Mouse (Mus musculus): ENCODE data around the gene Ephx1. TPM values are rescaled to one million over a fixed set of nuclear protein-coding genes. Genes with fewer than 3 reads are reported as not detected.
"Not testable (repeated sequence)": the region's sequence is repeated elsewhere in the genome, so short reads cannot be mapped to it uniquely, and the experiment has no call there.

Gene Ephx1
- polyA plus RNA-seq, 1 experiment from 2014 or later, result 0.87 TPM

- 14% methylated on average over 13 of the region's 13 CpGs for WGBS
- H3K27me3 ChIP-seq (ENCODE audit: control insufficient read depth, insufficient read depth, low read length), result peaks cover 52% of the 10 kb centered on the region
- not testable (repeated sequence) for H3K27ac ChIP-seq (ENCODE audit: low read depth, low read length); DNase-seq (ENCODE audit: low spot score, missing footprints); ATAC-seq (ENCODE audit: low FRiP score); H3K4me2 ChIP-seq; H3K9ac ChIP-seq (ENCODE audit: low read length); H3K9me3 ChIP-seq (ENCODE audit: control insufficient read depth, low read length); H3K4me1 ChIP-seq (ENCODE audit: control insufficient read depth, insufficient read depth, low read length); H3K36me3 ChIP-seq (ENCODE audit: control insufficient read depth, insufficient read depth, low read length); H3K4me3 ChIP-seq (ENCODE audit: low read depth, low read length)
Observed at GRCm38 (mm10) chr1:180937631-180938030, 83.1 kb downstream of the Ephx1 start.

GRCm38 (mm10) chr1:180936610-180937398, 83.9 kb downstream of the Ephx1 start:
- 1% methylated on average over 37 of the region's 41 CpGs for WGBS
- H3K9ac ChIP-seq (ENCODE audit: low read length); H3K4me1 ChIP-seq (ENCODE audit: control insufficient read depth, insufficient read depth, low read length); H3K27ac ChIP-seq (ENCODE audit: low read depth, low read length); H3K36me3 ChIP-seq (ENCODE audit: control insufficient read depth, insufficient read depth, low read length); H3K9me3 ChIP-seq (ENCODE audit: control insufficient read depth, low read length): not testable (repeated sequence)
- ATAC-seq (ENCODE audit: low FRiP score) (peak; percentile 75), DNase-seq (ENCODE audit: low spot score, missing footprints) (peak; percentile 89)
- Histone ChIP-seq H3K4me2 (peak overlapping the region; percentile 37), H3K4me3 (ENCODE audit: low read depth, low read length) (peak overlapping the region; percentile 9; the same call in 1 of the 2 replicates), H3K27me3 (ENCODE audit: control insufficient read depth, insufficient read depth, low read length) (peaks cover 44% of the 10 kb centered on the region)

GRCm38 (mm10) chr1:180934467-180935419, 86.0 kb downstream of the Ephx1 start, which contains the start of gene Lefty1:
Lefty1 (plus strand) TSS chr1:180935022.
- Histone ChIP-seq H3K27ac (ENCODE audit: low read depth, low read length) (no peak within 1 kb of the TSS), H3K9me3 (ENCODE audit: control insufficient read depth, low read length) (no peaks in the 10 kb centered on the region), H3K27me3 (ENCODE audit: control insufficient read depth, insufficient read depth, low read length) (peaks cover 32% of the 10 kb centered on the region), H3K4me3 (ENCODE audit: low read depth, low read length) (no peak within 1 kb of the TSS), H3K4me1 (ENCODE audit: control insufficient read depth, insufficient read depth, low read length) (no peaks in the 10 kb centered on the region; the same call in 1 of the 2 replicates), H3K36me3 (ENCODE audit: control insufficient read depth, insufficient read depth, low read length) (no peaks in the 10 kb centered on the region), H3K9ac (ENCODE audit: low read length) (no peak within 1 kb of the TSS), H3K4me2 (no peak within 1 kb of the TSS)
- WGBS, result 12% methylated on average over 21 of the region's 21 CpGs
- DNase-seq (ENCODE audit: low spot score, missing footprints) (no peak), ATAC-seq (ENCODE audit: low FRiP score) (no peak)

GRCm38 (mm10) chr1:180933659-180934058, 87.0 kb downstream of the Ephx1 start:
- Histone ChIP-seq H3K36me3 (ENCODE audit: control insufficient read depth, insufficient read depth, low read length) (no peaks in the 10 kb centered on the region), H3K9me3 (ENCODE audit: control insufficient read depth, low read length) (no peaks in the 10 kb centered on the region), H3K27me3 (ENCODE audit: control insufficient read depth, insufficient read depth, low read length) (peaks cover 32% of the 10 kb centered on the region), H3K4me3 (ENCODE audit: low read depth, low read length) (no peak overlapping the region), H3K9ac (ENCODE audit: low read length) (no peak overlapping the region), H3K27ac (ENCODE audit: low read depth, low read length) (no peak overlapping the region), H3K4me2 (no peak overlapping the region), H3K4me1 (ENCODE audit: control insufficient read depth, insufficient read depth, low read length) (no peaks in the 10 kb centered on the region; the same call in 1 of the 2 replicates)
- ATAC-seq (ENCODE audit: low FRiP score) (no peak), DNase-seq (ENCODE audit: low spot score, missing footprints) (no peak)
- 8% methylated on average over 6 of the region's 6 CpGs for WGBS

- no peak overlapping the region for H3K27ac ChIP-seq (ENCODE audit: low read depth, low read length)
- no peak overlapping the region for H3K9ac ChIP-seq (ENCODE audit: low read length)
- no peak for ATAC-seq (ENCODE audit: low FRiP score)
- 87% methylated on average over 3 of the region's 3 CpGs for WGBS
- H3K36me3 ChIP-seq (ENCODE audit: control insufficient read depth, insufficient read depth, low read length), result no peaks in the 10 kb centered on the region
- H3K4me1 ChIP-seq (ENCODE audit: control insufficient read depth, insufficient read depth, low read length), result no peaks in the 10 kb centered on the region
- no peak for DNase-seq (ENCODE audit: low spot score, missing footprints)
- H3K4me3 ChIP-seq (ENCODE audit: low read depth, low read length), result no peak overlapping the region
- H3K4me2 ChIP-seq, result no peak overlapping the region
- no peaks in the 10 kb centered on the region for H3K9me3 ChIP-seq (ENCODE audit: control insufficient read depth, low read length)
- H3K27me3 ChIP-seq (ENCODE audit: control insufficient read depth, insufficient read depth, low read length), result peaks cover 22% of the 10 kb centered on the region
Observed at GRCm38 (mm10) chr1:180931106-180931505, 89.6 kb downstream of the Ephx1 start.

GRCm38 (mm10) chr1:180929599-180929998, 91.1 kb downstream of the Ephx1 start:
- DNase-seq (ENCODE audit: low spot score, missing footprints) (no peak), ATAC-seq (ENCODE audit: low FRiP score) (no peak)
- H3K9ac ChIP-seq (ENCODE audit: low read length), result no peak overlapping the region
- WGBS, result 74% methylated on average over 2 of the region's 2 CpGs
- H3K36me3 ChIP-seq (ENCODE audit: control insufficient read depth, insufficient read depth, low read length), result no peaks in the 10 kb centered on the region
- H3K4me2 ChIP-seq, result no peak overlapping the region
- H3K27me3 ChIP-seq (ENCODE audit: control insufficient read depth, insufficient read depth, low read length), result peaks cover 7% of the 10 kb centered on the region
- no peaks in the 10 kb centered on the region for H3K4me1 ChIP-seq (ENCODE audit: control insufficient read depth, insufficient read depth, low read length)
- H3K27ac ChIP-seq (ENCODE audit: low read depth, low read length), result no peak overlapping the region
- no peak overlapping the region for H3K4me3 ChIP-seq (ENCODE audit: low read depth, low read length)
- H3K9me3 ChIP-seq (ENCODE audit: control insufficient read depth, low read length), result no peaks in the 10 kb centered on the region

- DNase-seq (ENCODE audit: low spot score, missing footprints) (no peak), ATAC-seq (ENCODE audit: low FRiP score) (no peak)
- 63% methylated on average over 4 of the region's 4 CpGs for WGBS
- H3K9ac ChIP-seq (ENCODE audit: low read length), result no peak overlapping the region
- H3K9me3 ChIP-seq (ENCODE audit: control insufficient read depth, low read length), result no peaks in the 10 kb centered on the region
- no peaks in the 10 kb centered on the region for H3K36me3 ChIP-seq (ENCODE audit: control insufficient read depth, insufficient read depth, low read length)
- no peaks in the 10 kb centered on the region for H3K27me3 ChIP-seq (ENCODE audit: control insufficient read depth, insufficient read depth, low read length)
- H3K4me3 ChIP-seq (ENCODE audit: low read depth, low read length), result no peak overlapping the region
- no peak overlapping the region for H3K27ac ChIP-seq (ENCODE audit: low read depth, low read length)
- H3K4me2 ChIP-seq, result no peak overlapping the region
- no peaks in the 10 kb centered on the region for H3K4me1 ChIP-seq (ENCODE audit: control insufficient read depth, insufficient read depth, low read length)
Observed at GRCm38 (mm10) chr1:180926286-180926685, 94.4 kb downstream of the Ephx1 start.

Data from midbrain, embryonic 11.5 days (tissue).